Comparison of ENCODE assay signal across 8 mouse cellular contexts in the genomic region with DNA sequence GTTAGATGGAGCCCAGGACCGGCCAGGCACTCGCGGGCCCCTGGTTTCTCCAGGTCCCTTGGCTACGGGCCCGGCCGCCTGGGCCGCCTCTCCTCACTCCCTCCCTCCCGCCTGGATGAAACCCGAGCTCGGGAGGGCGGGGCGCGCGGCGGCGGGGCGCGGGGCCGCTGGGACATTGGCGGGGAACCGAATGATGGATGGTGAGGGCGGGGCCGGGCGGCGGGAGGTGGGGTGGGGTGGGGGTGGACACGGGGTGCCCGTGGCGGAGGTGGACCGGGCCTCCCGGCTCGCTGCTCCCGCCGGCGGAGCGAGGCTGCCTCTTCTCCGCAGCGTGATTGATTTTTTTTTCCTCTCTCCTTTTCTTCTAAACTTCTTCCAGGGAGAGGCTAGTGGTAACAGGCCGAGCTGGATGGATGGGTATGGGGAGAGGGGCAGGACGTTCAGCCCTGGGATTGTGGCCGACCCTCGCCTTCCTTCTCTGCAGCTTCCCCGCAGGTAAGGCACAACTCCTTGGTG. TPM values are rescaled to one million over a fixed set of nuclear protein-coding genes. Genes with fewer than 3 reads are reported as not detected.
A peak's percentile ranks its signal among the peaks of the same experiment; 100 is the strongest.
DNase-seq lines count a peak whose midpoint lies in the region; ATAC-seq lines count a peak whose summit lies in the region.

No protein-coding gene starts in this region.

- H3K4me1 ChIP-seq in hindbrain, embryonic 12.5 days: peaks cover 68% of the 10 kb centered on the region

- H3K9ac ChIP-seq in hindbrain, embryonic 12.5 days: peak overlapping the region; percentile 95

- peak overlapping the region; percentile 75 for H3K4me3 ChIP-seq in hindbrain, embryonic 12.5 days

- H3K9me3 ChIP-seq in hindbrain, embryonic 12.5 days (replicated peaks): no peaks in the 10 kb centered on the region

- peak overlapping the region; percentile 80 for H3K4me2 ChIP-seq in hindbrain, embryonic 12.5 days (replicated peaks)

- DNase-seq in adipocyte (ENCODE audit: low spot score): peak; percentile 83
- peak; percentile 76 to 88 for DNase-seq in cerebellum, postnatal 25 days
- peak; percentile 72 to 78 for DNase-seq in frontal cortex, postnatal 36 days (ENCODE audit: low spot score in 2 of 2)
- DNase-seq in layer of hippocampus, postnatal 36 days: peak; percentile 78 to 82
- DNase-seq in lung, postnatal 36 days: peak; percentile 94
- peak; percentile 81 for DNase-seq in right cerebral cortex, postnatal 25 days

- peaks cover 9% of the 10 kb centered on the region for H3K36me3 ChIP-seq in hindbrain, embryonic 12.5 days

- ATAC-seq in hindbrain, embryonic 12.5 days (ENCODE audit: low FRiP score): peak; percentile 79
- ATAC-seq in erythroid progenitor cell, adult 5-6 weeks (replicated peaks; ENCODE audit: low FRiP score, poor library complexity, severe bottlenecking): no peak

- H3K27ac ChIP-seq in hindbrain, embryonic 12.5 days: peak overlapping the region; percentile 94

- WGBS in hindbrain, embryonic 12.5 days: under 1% methylated on average over 35 of the region's 42 CpGs

- H3K27me3 ChIP-seq in hindbrain, embryonic 12.5 days: no peaks in the 10 kb centered on the region

RNA-seq across cellular contexts. Expression of a gene that starts 15.8 kb away (rescaled TPM):
- 55.3 and 55.7 TPM in 2 replicates for polyA plus RNA-seq in hindbrain, embryonic 12.5 days (2016; fragmentation: Nextera tagmentation; extraction: Ambion mirVana)
- 10 to 100 TPM; 44.1 to 48.8 TPM for total RNA-seq in layer of hippocampus, postnatal 36 days (2021)
- total RNA-seq in erythroid progenitor cell, adult 5-6 weeks (2015; ENCODE audit: low replicate concordance): not detected in 2 replicates
- total RNA-seq in erythroid progenitor cell, adult 5-6 weeks (2017; ENCODE audit: low replicate concordance): not detected in 2 replicates

Comparison
In these comparisons a context has a peak if more than half of its experiments do, and no peak if none do; other contexts are left out.
1. RNA of a gene that starts 15.8 kb away (total RNA-seq): 44.1 to 48.8 TPM in layer of hippocampus, postnatal 36 days; not detected in erythroid progenitor cell, adult 5-6 weeks; every median in the first group is over 10 times any median in the second.
2. Peak in every context shown above with its lines, with median percentiles within 50 percentile points of each other: DNase-seq.